Mouse (Mus musculus) E14TG2a.4 (cell line): ENCODE measurements at regions not wholly inside any gene's neighbourhood (a gene's known extent, or its start where the extent isn't known, plus 50 kb on each side); places are given as distances from the start of the nearest gene placed in this dataset.

Experiments
- H3K27me3 ChIP-seq: 2 replicates; pipeline ENCODE4 v1.6.1; 2014; ENCODE audit warnings: low read length, control low read depth; ENCODE audit not compliant: insufficient read depth
- H3K36me3 ChIP-seq: 2 replicates; pipeline ENCODE4 v1.6.1; 2014; ENCODE audit warnings: low read length, control low read depth; ENCODE audit not compliant: insufficient read depth
- H3K4me1 ChIP-seq: replicated peaks from 2 replicates; pipeline ENCODE4 v1.6.1; 2014; ENCODE audit warnings: low read depth, low read length, control low read depth
- H3K4me3 ChIP-seq: replicated peaks from 2 replicates; pipeline ENCODE4 v1.5.1; 2014; ENCODE audit warnings: mild to moderate bottlenecking, low read length
- H3K9me3 ChIP-seq: 2 replicates; pipeline ENCODE4 v1.6.1; 2014; ENCODE audit warnings: low read length, control low read depth
- CTCF ChIP-seq: conservative IDR thresholded peaks from 2 replicates; pipeline ENCODE4 v1.5.1; 2014; ENCODE audit warnings: low read length
- NANOG ChIP-seq: IDR thresholded peaks from 2 replicates; pipeline ENCODE4 v1.6.1; 2014; ENCODE audit warnings: borderline replicate concordance, low read length, mixed read lengths
- POU5F1 ChIP-seq: IDR thresholded peaks from 2 replicates; pipeline ENCODE4 v1.6.1; 2014; ENCODE audit warnings: low read length, borderline replicate concordance

DNA sequence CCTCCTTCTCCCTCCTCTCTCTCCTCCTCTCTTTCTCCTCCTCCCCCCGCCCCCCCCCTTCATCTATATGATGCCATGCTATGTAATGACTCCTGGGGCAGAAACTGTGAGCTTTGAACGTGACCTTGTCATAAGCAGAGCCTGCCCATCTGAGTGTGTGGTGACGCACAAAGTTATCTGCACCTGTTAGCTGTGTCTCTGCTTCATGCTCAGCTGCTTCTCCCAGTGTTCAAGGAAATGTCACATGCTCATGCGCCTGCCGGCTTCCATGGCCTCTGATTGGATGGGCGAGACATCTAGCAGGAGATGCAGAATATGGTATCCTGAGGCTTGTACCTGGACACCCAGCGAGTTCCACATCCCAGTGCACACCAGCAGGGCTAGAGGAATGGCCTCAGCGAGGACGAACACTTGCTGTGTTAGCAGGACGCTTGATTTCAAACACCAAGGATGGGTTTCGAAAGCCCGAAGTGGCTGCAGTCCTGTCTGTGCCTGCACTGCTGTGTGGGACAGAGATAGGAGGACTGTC lies 240.6 kb downstream of the 1500009L16Rik start:
- no peaks in the 10 kb centered on the region for H3K9me3 ChIP-seq
- H3K4me3 ChIP-seq = no peak overlapping the region
- 0 out of 2 replicates have a peak, but pooled peaks cover 3% of the 10 kb centered on the region for H3K27me3 ChIP-seq
- TF ChIP-seq CTCF = no peak
- H3K4me1 ChIP-seq = no peaks in the 10 kb centered on the region
- no peaks in the 10 kb centered on the region for H3K36me3 ChIP-seq

DNA sequence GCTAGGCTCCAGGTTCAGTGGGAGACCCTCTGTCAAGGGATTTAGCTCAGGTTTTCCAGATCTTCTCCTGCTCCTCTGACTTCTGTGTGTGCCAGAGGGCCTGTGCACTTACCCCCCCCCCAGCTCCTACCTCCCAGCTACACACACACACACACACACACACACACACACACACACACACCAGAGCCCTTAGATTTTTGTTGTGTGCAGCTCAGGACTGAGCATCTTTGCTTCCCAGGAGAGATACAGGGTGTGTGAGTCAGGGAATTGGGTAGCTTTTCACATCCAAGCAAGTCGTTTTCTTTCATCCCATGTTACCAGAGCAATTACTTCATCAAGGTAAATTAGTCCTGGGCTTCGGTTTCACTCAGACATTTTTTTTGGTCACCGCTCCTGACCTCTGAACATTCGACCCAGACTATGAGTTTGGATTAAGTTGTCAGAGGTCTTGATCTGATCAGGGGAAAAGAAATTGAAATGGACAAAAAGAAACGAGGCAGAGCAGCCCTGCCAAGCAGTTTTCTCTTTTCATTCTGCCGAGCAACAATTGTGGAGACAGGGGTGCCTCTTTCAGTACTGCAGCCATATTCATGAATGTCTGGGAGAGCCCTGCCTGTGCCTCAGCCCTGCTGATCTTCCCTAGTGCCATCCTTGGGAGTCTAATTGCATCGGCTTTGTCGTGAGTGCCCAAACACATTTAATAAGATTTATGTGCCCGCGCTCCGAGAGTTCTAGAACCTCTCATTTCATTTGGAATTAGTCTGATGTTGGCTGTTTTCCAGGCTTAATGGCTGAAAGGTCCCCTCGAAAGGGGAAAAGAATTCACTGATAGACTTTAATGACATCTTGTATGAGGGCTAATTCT lies 241.3 kb downstream of the 1500009L16Rik start:
- H3K9me3 ChIP-seq = no peaks in the 10 kb centered on the region
- H3K4me3 ChIP-seq = no peak overlapping the region
- H3K36me3 ChIP-seq = no peaks in the 10 kb centered on the region
- no peaks in the 10 kb centered on the region for H3K4me1 ChIP-seq
- 0 out of 2 replicates have a peak, but pooled peaks cover 3% of the 10 kb centered on the region for H3K27me3 ChIP-seq
- TF ChIP-seq CTCF (no peak), POU5F1 (no peak), NANOG (no peak)

DNA sequence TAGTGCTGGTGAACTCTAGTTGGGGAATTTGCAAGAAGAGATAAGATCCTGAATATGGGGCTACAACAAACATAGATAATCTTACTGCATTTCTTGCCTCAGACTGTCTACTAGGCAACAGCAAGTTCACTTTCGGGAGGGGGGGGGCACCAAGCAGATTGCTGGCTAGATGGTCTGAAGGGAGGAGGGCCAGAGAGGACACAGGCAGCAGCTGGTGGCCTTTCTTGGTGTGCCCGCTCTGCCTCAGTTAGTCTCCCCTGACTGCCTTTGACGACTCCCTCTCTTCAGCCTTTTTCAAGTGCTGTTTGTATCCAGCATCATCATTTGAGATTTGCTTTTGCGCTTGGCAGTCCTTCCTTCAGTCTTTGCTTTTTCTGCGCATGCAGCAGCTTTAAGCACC lies 242.2 kb downstream of the 1500009L16Rik start:
- Histone ChIP-seq H3K9me3 (no peaks in the 10 kb centered on the region), H3K36me3 (no peaks in the 10 kb centered on the region), H3K4me3 (no peak overlapping the region), H3K27me3 (0 out of 2 replicates have a peak, but pooled peaks cover 3% of the 10 kb centered on the region), H3K4me1 (no peaks in the 10 kb centered on the region)
- no peak for TF ChIP-seq CTCF
- no peak for TF ChIP-seq NANOG
- TF ChIP-seq POU5F1 = no peak

GRCm38 (mm10) chr10:83970501-83970900 lies 247.8 kb downstream of the 1500009L16Rik start:
- Histone ChIP-seq H3K9me3 (no peaks in the 10 kb centered on the region), H3K4me3 (no peak overlapping the region), H3K27me3 (0 out of 2 replicates have a peak, but pooled peaks cover under 1% of the 10 kb centered on the region), H3K36me3 (no peaks in the 10 kb centered on the region), H3K4me1 (no peaks in the 10 kb centered on the region)
- TF ChIP-seq NANOG = no peak
- no peak for TF ChIP-seq POU5F1
- TF ChIP-seq CTCF = no peak

GRCm38 (mm10) chr10:83974548-83974947 lies 251.9 kb downstream of the 1500009L16Rik start:
- H3K9me3 ChIP-seq = peaks cover 5% of the 10 kb centered on the region; the same call in 1 of the 2 replicates
- TF ChIP-seq POU5F1 (no peak), NANOG (no peak), CTCF (no peak)
- H3K36me3 ChIP-seq = no peaks in the 10 kb centered on the region
- H3K4me3 ChIP-seq = no peak overlapping the region
- no peaks in the 10 kb centered on the region for H3K27me3 ChIP-seq
- H3K4me1 ChIP-seq = no peaks in the 10 kb centered on the region

DNA sequence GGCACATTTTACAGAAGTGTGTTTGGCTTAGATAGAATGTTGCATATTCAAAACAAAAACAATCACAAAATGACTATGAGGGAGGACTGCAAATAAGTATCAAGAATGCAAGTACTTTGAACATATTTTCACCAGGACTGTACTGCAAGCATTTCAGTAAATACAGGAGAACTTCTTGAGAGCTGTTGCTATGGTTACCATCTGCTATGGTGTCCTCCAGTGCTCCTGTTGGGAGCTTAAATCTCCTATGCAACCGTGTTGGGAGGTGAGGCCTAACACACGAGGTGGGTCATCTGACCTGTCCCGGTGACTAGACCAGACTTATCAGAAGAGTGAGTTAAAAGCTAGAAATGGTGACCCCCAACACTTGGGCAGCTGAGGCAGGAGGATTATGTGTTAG lies 253.9 kb downstream of the 1500009L16Rik start:
- Histone ChIP-seq H3K36me3 (no peaks in the 10 kb centered on the region), H3K27me3 (no peaks in the 10 kb centered on the region), H3K9me3 (peaks cover 5% of the 10 kb centered on the region; the same call in 1 of the 2 replicates), H3K4me3 (no peak overlapping the region), H3K4me1 (no peaks in the 10 kb centered on the region)
- TF ChIP-seq CTCF = no peak

DNA sequence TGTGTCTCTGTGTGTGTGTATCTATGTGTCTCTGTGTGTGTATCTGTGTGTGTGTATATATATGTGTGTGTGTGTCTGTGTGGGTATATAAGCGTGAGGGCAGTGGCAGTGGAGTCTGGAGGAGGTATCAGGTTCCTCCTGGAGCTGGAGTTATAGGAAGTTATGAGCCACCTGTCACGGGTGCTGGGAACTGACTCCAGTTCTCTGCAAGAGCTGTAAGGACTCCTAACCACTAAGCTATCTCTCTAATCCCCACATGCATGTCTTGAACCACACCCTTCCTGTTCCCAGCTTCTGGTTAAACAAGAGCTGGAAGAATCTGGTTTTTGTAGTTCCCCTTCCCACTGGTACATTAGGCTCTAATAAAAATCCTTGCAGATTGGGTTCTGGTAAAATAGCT lies 257.3 kb downstream of the 1500009L16Rik start:
- Histone ChIP-seq H3K4me3 (no peak overlapping the region), H3K4me1 (no peaks in the 10 kb centered on the region), H3K9me3 (peaks cover 5% of the 10 kb centered on the region; the same call in 1 of the 2 replicates), H3K36me3 (no peaks in the 10 kb centered on the region), H3K27me3 (no peaks in the 10 kb centered on the region)
- TF ChIP-seq POU5F1 = no peak

GRCm38 (mm10) chr10:83984697-83985415 lies 262.2 kb downstream of the 1500009L16Rik start:
- Histone ChIP-seq H3K9me3 (no peaks in the 10 kb centered on the region), H3K4me1 (no peaks in the 10 kb centered on the region), H3K4me3 (no peak overlapping the region), H3K36me3 (no peaks in the 10 kb centered on the region), H3K27me3 (no peaks in the 10 kb centered on the region; the same call in 1 of the 2 replicates)
- TF ChIP-seq CTCF = no peak
- TF ChIP-seq POU5F1 = no peak
- TF ChIP-seq NANOG = no peak
